Mouse (Mus musculus): ENCODE measurements around the gene Fopnl. TPM values are rescaled to one million over a fixed set of nuclear protein-coding genes. Genes with fewer than 3 reads are reported as not detected.

Fopnl gene
- polyA plus RNA-seq, 1 experiment from 2014 or later = 164 TPM

GRCm38 (mm10) chr16:14264504-14264903 is 52.7 kb downstream of the Fopnl start:
- H3K36me3 ChIP-seq = no peaks in the 10 kb centered on the region
- H3K4me3 ChIP-seq = no peak overlapping the region
- H3K27me3 ChIP-seq = no peaks in the 10 kb centered on the region
- no peaks in the 10 kb centered on the region for H3K9me3 ChIP-seq
- no peak overlapping the region for H3K27ac ChIP-seq
- 0 out of 2 replicates have a peak, but pooled peaks cover 10% of the 10 kb centered on the region for H3K4me1 ChIP-seq
- ATAC-seq (ENCODE audit: borderline replicate concordance, extremely low read depth, low FRiP score, low TSS enrichment) = no peak
- H3K4me2 ChIP-seq = no peak overlapping the region
- WGBS = 65% methylated on average over 2 of the region's 2 CpGs
- H3K9ac ChIP-seq = no peak overlapping the region

- no peak for ATAC-seq (ENCODE audit: borderline replicate concordance, extremely low read depth, low FRiP score, low TSS enrichment)
- Histone ChIP-seq H3K27ac (peak overlapping the region; percentile 49), H3K4me1 (0 out of 2 replicates have a peak, but pooled peaks cover 10% of the 10 kb centered on the region), H3K27me3 (no peaks in the 10 kb centered on the region), H3K4me2 (no peak overlapping the region), H3K36me3 (no peaks in the 10 kb centered on the region), H3K9me3 (no peaks in the 10 kb centered on the region), H3K4me3 (no peak overlapping the region), H3K9ac (no peak overlapping the region)
- 77% methylated on average over 6 of the region's 6 CpGs for WGBS
Observed at GRCm38 (mm10) chr16:14263241-14263640, 54.0 kb downstream of the Fopnl start.

- no peaks in the 10 kb centered on the region for H3K27me3 ChIP-seq
- H3K9ac ChIP-seq = no peak overlapping the region
- no peaks in the 10 kb centered on the region for H3K9me3 ChIP-seq
- H3K4me1 ChIP-seq = 0 out of 2 replicates have a peak, but pooled peaks cover 10% of the 10 kb centered on the region
- H3K4me2 ChIP-seq = no peak overlapping the region
- peak overlapping the region; percentile 41 for H3K27ac ChIP-seq
- H3K4me3 ChIP-seq = no peak overlapping the region
- 60% methylated on average over 1 of the region's 1 CpGs for WGBS
- H3K36me3 ChIP-seq = no peaks in the 10 kb centered on the region
- ATAC-seq (ENCODE audit: borderline replicate concordance, extremely low read depth, low FRiP score, low TSS enrichment) = peak; percentile 28; the same call in 1 of the 2 replicates
Observed at GRCm38 (mm10) chr16:14262410-14262809, 54.8 kb downstream of the Fopnl start.

GRCm38 (mm10) chr16:14258856-14259255 is 58.3 kb downstream of the Fopnl start:
- H3K4me3 ChIP-seq = no peak overlapping the region
- no peaks in the 10 kb centered on the region for H3K27me3 ChIP-seq
- no peak overlapping the region for H3K9ac ChIP-seq
- ATAC-seq (ENCODE audit: borderline replicate concordance, extremely low read depth, low FRiP score, low TSS enrichment) = no peak; the same call in 1 of the 2 replicates
- no peak overlapping the region for H3K4me2 ChIP-seq
- WGBS = 38% methylated on average over 2 of the region's 2 CpGs
- no peaks in the 10 kb centered on the region for H3K36me3 ChIP-seq
- H3K4me1 ChIP-seq = 0 out of 2 replicates have a peak, but pooled peaks cover 5% of the 10 kb centered on the region
- no peaks in the 10 kb centered on the region for H3K9me3 ChIP-seq
- H3K27ac ChIP-seq = no peak overlapping the region

GRCm38 (mm10) chr16:14253586-14253985 is 63.6 kb downstream of the Fopnl start:
- Histone ChIP-seq H3K4me2 (no peak overlapping the region), H3K27ac (no peak overlapping the region), H3K9ac (no peak overlapping the region), H3K9me3 (no peaks in the 10 kb centered on the region), H3K4me3 (no peak overlapping the region), H3K36me3 (no peaks in the 10 kb centered on the region), H3K4me1 (no peaks in the 10 kb centered on the region), H3K27me3 (no peaks in the 10 kb centered on the region)
- no peak for ATAC-seq (ENCODE audit: borderline replicate concordance, extremely low read depth, low FRiP score, low TSS enrichment)
- 71% methylated on average over 3 of the region's 3 CpGs for WGBS

- no peak overlapping the region for H3K4me3 ChIP-seq
- 75% methylated on average over 4 of the region's 4 CpGs for whole genome bisulfite sequencing
- no peak overlapping the region for H3K4me2 ChIP-seq
- H3K27me3 ChIP-seq = no peaks in the 10 kb centered on the region
- no peak overlapping the region for H3K9ac ChIP-seq
- H3K36me3 ChIP-seq = no peaks in the 10 kb centered on the region
- ATAC-seq (ENCODE audit: borderline replicate concordance, extremely low read depth, low FRiP score, low TSS enrichment) = no peak
- no peaks in the 10 kb centered on the region for H3K4me1 ChIP-seq
- no peaks in the 10 kb centered on the region for H3K9me3 ChIP-seq
- H3K27ac ChIP-seq = no peak overlapping the region
Observed at GRCm38 (mm10) chr16:14252877-14253276, 64.3 kb downstream of the Fopnl start.

GRCm38 (mm10) chr16:14249913-14250312 is 67.3 kb downstream of the Fopnl start:
- Histone ChIP-seq H3K9me3 (no peaks in the 10 kb centered on the region), H3K4me1 (no peaks in the 10 kb centered on the region), H3K27me3 (no peaks in the 10 kb centered on the region), H3K9ac (no peak overlapping the region), H3K27ac (no peak overlapping the region), H3K4me2 (no peak overlapping the region), H3K4me3 (no peak overlapping the region), H3K36me3 (no peaks in the 10 kb centered on the region)
- ATAC-seq (ENCODE audit: borderline replicate concordance, extremely low read depth, low FRiP score, low TSS enrichment) = no peak
- WGBS = 59% methylated on average over 1 of the region's 1 CpGs

Other genes starting within 250 kb of the Fopnl start
- gene Nde1, start 154.1 kb downstream of the Fopnl start, polyA plus RNA-seq (2015; fragmentation: Nextera tagmentation; extraction: Ambion mirVana) = 137 and 143 TPM in 2 replicates
- 15.1 and 15.4 TPM in 2 replicates for gene Marf1, start 154.1 kb downstream of the Fopnl start, polyA plus RNA-seq (2015; fragmentation: Nextera tagmentation; extraction: Ambion mirVana)
- 63.0 and 66.7 TPM in 2 replicates for gene Myh11, start 26.0 kb downstream of the Fopnl start, polyA plus RNA-seq (2015; fragmentation: Nextera tagmentation; extraction: Ambion mirVana)
- 10.7 and 11.4 TPM in 2 replicates for gene Abcc1, start 44.2 kb upstream of the Fopnl start, polyA plus RNA-seq (2015; fragmentation: Nextera tagmentation; extraction: Ambion mirVana)
- gene A630010A05Rik, start 244.9 kb upstream of the Fopnl start, polyA plus RNA-seq (2015; fragmentation: Nextera tagmentation; extraction: Ambion mirVana) = not detected in 2 replicates